Mouse (Mus musculus) liver, postnatal 0 days (tissue): ENCODE measurements around the gene Syt3. TPM values are rescaled to one million over a fixed set of nuclear protein-coding genes. Genes with fewer than 3 reads are reported as not detected.

ENCODE experiments used
- ATAC-seq: fragments of 200-750 bp; cut with Nextera tagmentation; 2 replicates; pipeline ENCODE4 v1.8.0; 2017; ENCODE audit warnings: mild to moderate bottlenecking, moderate library complexity
- DNase-seq: peaks from one replicate; pipeline ENCODE4 v3.0.0-alpha.2; 2016
- H3K27ac ChIP-seq: fragments of 300-500 bp; sonication (generic); 2 replicates; pipeline ENCODE4 v1.5.1; 2014; ENCODE audit warnings: antibody characterized with exemption, moderate library complexity, mild to moderate bottlenecking, low read depth
- H3K27me3 ChIP-seq: fragments of 300-500 bp; sonication (generic); 2 replicates; pipeline ENCODE4 v1.6.1; 2014; ENCODE audit warnings: low read length, control low read depth, mixed read lengths; ENCODE audit not compliant: insufficient read depth
- H3K36me3 ChIP-seq: fragments of 300-500 bp; sonication (generic); replicated peaks from 2 replicates; pipeline ENCODE4 v1.6.1; 2014; ENCODE audit warnings: mild to moderate bottlenecking, control low read depth, low read length, moderate library complexity, mixed read lengths; ENCODE audit not compliant: insufficient read depth
- H3K4me1 ChIP-seq: fragments of 300-500 bp; sonication (generic); 2 replicates; pipeline ENCODE4 v1.6.1; 2014; ENCODE audit warnings: antibody characterized with exemption, mild to moderate bottlenecking, control low read depth; ENCODE audit not compliant: insufficient read depth
- H3K4me2 ChIP-seq: fragments of 300-500 bp; sonication (generic); 2 replicates; pipeline ENCODE4 v1.6.1; 2014; ENCODE audit warnings: low read depth, mild to moderate bottlenecking, low read length, moderate library complexity, mixed read lengths
- H3K4me3 ChIP-seq: fragments of 300-500 bp; sonication (generic); 2 replicates; pipeline ENCODE4 v1.5.1; 2014; ENCODE audit warnings: low read depth, low read length
- H3K9ac ChIP-seq: fragments of 300-500 bp; sonication (generic); replicated peaks from 2 replicates; pipeline ENCODE4 v1.6.1; 2014; ENCODE audit warnings: mild to moderate bottlenecking, moderate library complexity
- H3K9me3 ChIP-seq: fragments of 300-500 bp; sonication (generic); 2 replicates; pipeline ENCODE4 v1.6.1; 2016; ENCODE audit warnings: mild to moderate bottlenecking, control low read depth, low read length, mixed read lengths
- CTCF ChIP-seq: sonication (generic); IDR thresholded peaks from 2 replicates; pipeline ENCODE4 v1.5.1; 2016; ENCODE audit warnings: antibody characterized with exemption, low read depth
- EP300 ChIP-seq: IDR thresholded peaks from 2 replicates; pipeline ENCODE4 v1.6.1; 2016; ENCODE audit warnings: antibody characterized with exemption, low read depth, mild to moderate bottlenecking
- WGBS: fragments of 180-500 bp; shearing (Covaris S2); extraction: QIAGEN DNeasy Blood & Tissue Kit; methylation state at CpG from one replicate; pipeline ENCODE4 v1.1.7; 2014; ENCODE audit not compliant: insufficient replicate concordance; 5-methylcytosine and 5-hydroxymethylcytosine counted together
- polyA plus RNA-seq: library from polyadenylated mRNA; unstranded; fragments of >200 nt; fragmentation: Nextera tagmentation; extraction: Ambion mirVana; gene quantifications from 2 replicates; pipeline ENCODE4 v1.2.1, GENCODE M21; 2015

Gene Syt3
- polyA plus RNA-seq, 1 experiment from 2014 or later, result 0.04 TPM

DNA sequence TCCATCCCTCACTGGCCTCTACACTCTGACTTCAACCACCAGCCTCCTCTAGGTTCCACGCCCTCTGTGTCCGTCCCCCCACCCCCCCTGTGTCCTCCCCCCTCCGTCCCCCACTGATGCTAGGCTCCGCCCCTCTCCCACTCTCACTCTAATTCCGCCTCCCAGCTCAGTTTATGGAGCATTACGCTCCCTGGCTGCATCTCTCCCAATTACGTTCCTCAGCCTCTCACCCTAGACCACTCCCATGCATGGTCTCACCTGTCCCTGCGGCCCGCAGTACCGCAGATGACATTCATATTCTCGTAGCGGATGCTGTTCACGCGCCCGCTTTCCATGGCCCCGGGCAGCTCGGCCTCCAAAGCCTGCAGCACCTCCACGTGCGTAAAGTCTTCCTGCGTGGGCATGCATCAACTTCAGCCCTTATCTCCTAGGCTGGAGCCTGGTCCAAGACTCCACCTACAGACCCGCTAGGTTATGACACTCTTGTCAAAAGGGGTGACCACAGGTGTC is 23.1 kb upstream of the Syt3 start:
- H3K9ac ChIP-seq, result no peak overlapping the region
- TF ChIP-seq CTCF (no peak), EP300 (no peak)
- H3K36me3 ChIP-seq, result no peaks in the 10 kb centered on the region
- peaks cover 47% of the 10 kb centered on the region for H3K27me3 ChIP-seq
- ATAC-seq (no peak), DNase-seq (no peak)
- H3K9me3 ChIP-seq, result no peaks in the 10 kb centered on the region
- no peak overlapping the region for H3K4me3 ChIP-seq
- WGBS, result 13% methylated on average over 21 of the region's 21 CpGs
- peaks cover 16% of the 10 kb centered on the region for H3K4me1 ChIP-seq
- no peak overlapping the region for H3K27ac ChIP-seq
- peak overlapping the region; percentile 80 for H3K4me2 ChIP-seq

DNA sequence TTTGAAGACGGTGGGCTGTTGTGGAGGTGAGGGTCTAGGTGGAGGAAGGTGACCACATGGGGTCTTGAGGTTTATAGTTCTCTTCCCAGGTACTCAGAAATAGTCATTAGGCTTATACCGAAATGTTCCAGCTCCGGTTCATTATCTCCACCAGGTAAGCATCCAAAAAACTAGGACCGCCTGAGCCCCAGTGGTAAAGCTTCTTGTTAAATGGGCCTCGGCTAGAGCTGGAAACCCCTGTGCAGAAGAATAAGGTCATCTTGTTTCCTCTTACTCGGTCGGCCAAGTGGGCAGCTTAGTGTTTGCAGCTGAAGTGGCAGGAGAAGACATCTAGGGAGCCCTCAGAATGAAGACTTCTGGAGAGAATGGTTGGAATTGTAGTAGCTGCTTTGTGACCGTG is 11.2 kb upstream of the Syt3 start:
- no peak for TF ChIP-seq EP300
- no peak for TF ChIP-seq CTCF
- no peaks in the 10 kb centered on the region for H3K9me3 ChIP-seq
- no peaks in the 10 kb centered on the region for H3K36me3 ChIP-seq
- no peak overlapping the region for H3K4me3 ChIP-seq
- WGBS, result 84% methylated on average over 8 of the region's 8 CpGs
- no peak for DNase-seq
- peaks cover 12% of the 10 kb centered on the region for H3K4me1 ChIP-seq
- 0 out of 2 replicates have a peak, but pooled peaks cover 2% of the 10 kb centered on the region for H3K27me3 ChIP-seq
- no peak overlapping the region for H3K9ac ChIP-seq
- no peak overlapping the region for H3K27ac ChIP-seq
- H3K4me2 ChIP-seq, result no peak overlapping the region
- no peak for ATAC-seq

DNA sequence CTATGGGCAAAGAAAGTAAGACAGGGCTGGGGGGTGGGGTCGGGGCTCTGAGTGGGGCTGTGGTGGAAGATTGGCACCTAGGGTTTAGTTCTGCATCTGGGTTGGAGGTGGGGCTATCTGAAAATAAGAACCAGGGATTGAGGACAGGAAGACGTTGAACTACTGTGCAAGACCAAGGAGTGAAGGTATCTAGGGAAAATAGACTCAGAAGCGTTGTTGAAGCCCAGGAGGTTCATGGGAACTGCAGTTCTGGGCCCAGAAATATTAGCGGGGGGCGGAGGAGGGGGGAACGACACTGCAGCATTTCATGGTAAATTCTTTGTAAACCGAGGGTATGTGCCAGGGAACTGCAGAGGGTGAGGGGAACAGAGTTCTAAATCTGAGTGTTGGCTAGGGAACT is 10.4 kb upstream of the Syt3 start:
- ATAC-seq (no peak; the same call in 1 of the 2 replicates), DNase-seq (no peak)
- Histone ChIP-seq H3K36me3 (no peaks in the 10 kb centered on the region), H3K9ac (no peak overlapping the region), H3K4me1 (peaks cover 12% of the 10 kb centered on the region), H3K27me3 (0 out of 2 replicates have a peak, but pooled peaks cover 2% of the 10 kb centered on the region), H3K4me3 (peak overlapping the region; percentile 59), H3K27ac (no peak overlapping the region), H3K9me3 (no peaks in the 10 kb centered on the region), H3K4me2 (peak overlapping the region; percentile 91)
- TF ChIP-seq EP300 (no peak), CTCF (no peak)
- WGBS, result 6% methylated on average over 7 of the region's 7 CpGs

DNA sequence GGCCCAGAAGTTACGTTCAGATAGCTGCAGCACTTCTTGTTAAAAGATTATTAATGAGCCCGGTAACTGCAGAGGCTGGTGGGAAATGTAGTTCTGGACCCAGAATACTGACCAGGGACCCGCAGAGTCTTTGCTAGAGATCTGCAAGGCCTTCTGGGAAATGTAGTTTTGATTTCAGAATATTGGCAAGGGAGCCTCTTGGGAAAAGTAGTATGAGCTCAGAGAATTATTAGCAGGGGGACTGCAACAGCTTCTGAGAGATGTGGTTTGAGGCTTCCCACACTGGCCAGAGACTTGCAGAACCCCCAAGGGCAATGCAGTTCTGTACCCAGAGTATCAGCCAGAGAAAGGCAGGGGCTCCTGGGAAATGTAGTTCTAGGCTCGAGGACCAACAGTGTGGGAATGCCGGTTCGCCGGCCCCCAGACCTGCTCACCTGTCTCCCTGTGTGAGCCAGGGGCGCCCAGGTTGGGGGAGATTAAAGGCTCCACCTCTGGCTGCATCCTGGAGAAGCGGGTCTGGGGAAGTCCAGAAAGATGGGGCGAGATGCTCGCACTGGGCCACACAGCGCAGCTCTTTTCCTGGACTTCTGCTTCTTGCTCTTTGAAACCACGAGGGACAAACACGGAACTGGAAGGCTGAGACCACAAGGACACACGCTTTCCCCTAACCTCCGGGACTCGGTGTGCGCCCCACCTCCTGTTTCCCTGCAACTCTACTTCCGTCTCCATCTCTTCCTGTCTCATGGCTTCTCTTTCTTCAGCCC is 9.8 kb upstream of the Syt3 start:
- under 1% methylated on average over 19 of the region's 19 CpGs for WGBS
- peak; percentile 63 for DNase-seq
- peaks cover 12% of the 10 kb centered on the region for H3K4me1 ChIP-seq
- peak overlapping the region; percentile 59 for H3K4me3 ChIP-seq
- no peaks in the 10 kb centered on the region for H3K9me3 ChIP-seq
- peak; percentile 91 for ATAC-seq
- 0 out of 2 replicates have a peak, but pooled peaks cover 2% of the 10 kb centered on the region for H3K27me3 ChIP-seq
- H3K9ac ChIP-seq, result peak overlapping the region; percentile 48
- peak overlapping the region; percentile 91 for H3K4me2 ChIP-seq
- no peak overlapping the region for H3K27ac ChIP-seq
- TF ChIP-seq CTCF (no peak), EP300 (no peak)
- no peaks in the 10 kb centered on the region for H3K36me3 ChIP-seq

DNA sequence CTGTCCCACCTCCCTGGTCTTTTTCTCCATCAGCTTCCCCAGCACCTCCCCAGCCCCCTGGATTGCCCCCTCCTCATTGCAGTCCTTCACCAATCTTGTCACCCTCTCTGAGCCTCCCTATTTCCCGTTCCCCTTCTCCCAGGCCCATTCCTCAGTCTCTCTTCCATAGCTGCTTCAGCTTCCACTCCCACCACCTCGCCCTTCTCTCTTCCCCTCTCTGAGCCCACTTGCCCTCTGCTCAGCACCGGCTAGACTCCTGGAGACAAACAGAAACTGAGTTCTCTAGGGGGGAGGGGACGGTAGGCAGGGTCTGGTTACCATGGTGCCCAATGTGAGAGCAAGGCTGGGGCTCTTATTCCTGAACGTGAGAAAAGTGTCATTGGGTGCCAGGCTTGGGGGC is 9.1 kb upstream of the Syt3 start:
- DNase-seq (no peak), ATAC-seq (no peak)
- Histone ChIP-seq H3K27me3 (0 out of 2 replicates have a peak, but pooled peaks cover 2% of the 10 kb centered on the region), H3K4me3 (peak overlapping the region; percentile 59), H3K9ac (no peak overlapping the region), H3K9me3 (no peaks in the 10 kb centered on the region), H3K4me1 (peaks cover 12% of the 10 kb centered on the region), H3K4me2 (peak overlapping the region; percentile 91), H3K27ac (no peak overlapping the region), H3K36me3 (no peaks in the 10 kb centered on the region)
- TF ChIP-seq CTCF, result no peak
- no peak for TF ChIP-seq EP300
- WGBS, result 11% methylated on average over 5 of the region's 5 CpGs

DNA sequence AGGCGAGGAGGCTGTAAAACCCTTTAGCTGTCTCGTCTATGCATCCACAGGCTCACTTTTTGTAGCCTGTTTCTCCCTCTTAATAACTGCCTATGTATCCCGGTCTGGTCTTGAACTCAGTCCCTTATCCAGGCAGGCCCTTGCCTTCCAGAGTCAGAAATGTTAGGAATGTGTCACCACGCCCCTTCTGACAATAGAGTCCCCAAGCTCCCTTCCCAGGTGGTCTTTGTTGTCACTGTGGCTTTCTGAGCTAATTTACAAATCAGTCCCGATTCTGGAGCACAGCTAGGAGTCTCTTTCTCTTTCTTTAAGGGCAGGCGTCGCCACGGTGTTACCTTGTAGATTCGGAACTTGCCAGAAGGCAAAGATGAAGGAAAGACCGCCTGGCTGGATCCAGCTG is 8.7 kb upstream of the Syt3 start:
- no peak for DNase-seq
- Histone ChIP-seq H3K9ac (no peak overlapping the region), H3K4me3 (no peak overlapping the region), H3K9me3 (no peaks in the 10 kb centered on the region), H3K27ac (no peak overlapping the region), H3K4me2 (peak overlapping the region; percentile 91; the same call in 1 of the 2 replicates), H3K4me1 (peaks cover 12% of the 10 kb centered on the region), H3K36me3 (no peaks in the 10 kb centered on the region), H3K27me3 (0 out of 2 replicates have a peak, but pooled peaks cover 2% of the 10 kb centered on the region)
- no peak for ATAC-seq
- TF ChIP-seq EP300, result no peak
- WGBS, result 36% methylated on average over 10 of the region's 10 CpGs
